Mouse (Mus musculus): ENCODE data around the gene Ush1g. TPM values are rescaled to one million over a fixed set of nuclear protein-coding genes. Genes with fewer than 3 reads are reported as not detected.
A peak's percentile ranks its signal among the peaks of the same experiment; 100 is the strongest.

The Ush1g gene
- polyA plus RNA-seq, 1 experiment from 2014 or later = 0.52 TPM

GRCm38 (mm10) chr11:115319704-115320383, 2.0 kb downstream of the Ush1g start:
- H3K27me3 ChIP-seq (replicated peaks; ENCODE audit: control insufficient read depth, insufficient read depth, low read length) = peaks cover 100% of the 10 kb centered on the region
- DNase-seq (ENCODE audit: low spot score) = no peak
- H3K9ac ChIP-seq (ENCODE audit: low read depth, low read length) = no peak overlapping the region
- H3K4me2 ChIP-seq = peak overlapping the region; percentile 9; the same call in 1 of the 2 replicates
- WGBS = 10% methylated on average over 18 of the region's 18 CpGs
- peaks cover 10% of the 10 kb centered on the region for H3K4me1 ChIP-seq (replicated peaks; ENCODE audit: control insufficient read depth, insufficient read depth, low read length)
- H3K27ac ChIP-seq (ENCODE audit: low read depth, low read length) = no peak overlapping the region
- ATAC-seq (replicated peaks; ENCODE audit: low FRiP score) = no peak
- no peaks in the 10 kb centered on the region for H3K36me3 ChIP-seq (ENCODE audit: control insufficient read depth, insufficient read depth, low read length)
- H3K9me3 ChIP-seq (ENCODE audit: control insufficient read depth, low read length) = no peaks in the 10 kb centered on the region
- H3K4me3 ChIP-seq (ENCODE audit: low read depth, low read length) = no peak overlapping the region

DNA sequence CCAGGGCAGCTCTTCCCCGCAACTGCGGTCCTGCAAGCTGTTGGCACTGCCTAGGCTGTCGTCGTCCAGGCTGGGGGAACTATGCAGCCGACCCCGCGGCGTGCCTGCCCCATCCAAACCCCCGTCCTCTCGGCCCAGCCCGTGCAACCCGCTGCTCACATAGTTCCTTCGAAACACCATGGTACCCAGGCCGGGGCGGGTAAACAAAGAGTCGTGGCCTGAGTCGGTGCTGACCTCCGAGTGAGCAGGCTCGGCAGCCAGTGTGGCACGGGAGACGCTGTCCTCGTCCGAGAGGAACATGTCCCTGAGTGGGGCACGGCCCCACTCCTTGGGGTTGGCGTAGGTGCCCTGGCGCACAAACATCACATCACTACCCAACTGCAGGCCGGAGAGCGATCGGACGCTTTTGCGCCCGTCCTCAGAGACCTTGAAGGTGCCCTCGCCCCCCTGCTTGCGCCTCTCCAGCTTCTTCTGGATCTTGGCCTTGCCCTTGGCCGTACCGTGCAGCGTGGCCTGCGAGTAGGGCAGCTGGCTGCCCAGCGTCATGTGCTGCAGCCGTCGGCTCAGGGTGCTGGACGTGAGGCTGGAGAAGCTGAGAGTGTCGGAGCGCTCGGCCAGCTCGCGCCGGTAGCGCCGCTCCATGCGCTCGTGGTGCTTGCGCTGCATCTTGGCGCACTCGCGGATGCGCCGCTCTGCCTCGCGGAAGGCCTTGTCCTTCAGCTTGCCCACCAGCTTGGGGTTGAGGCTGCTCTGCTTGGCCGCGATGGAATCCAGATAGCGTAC, 3.4 kb downstream of the Ush1g start:
- Histone ChIP-seq H3K9ac (ENCODE audit: low read depth, low read length) (no peak overlapping the region), H3K27ac (ENCODE audit: low read depth, low read length) (no peak overlapping the region), H3K27me3 (replicated peaks; ENCODE audit: control insufficient read depth, insufficient read depth, low read length) (peaks cover 96% of the 10 kb centered on the region), H3K4me2 (no peak overlapping the region), H3K4me3 (ENCODE audit: low read depth, low read length) (no peak overlapping the region), H3K4me1 (replicated peaks; ENCODE audit: control insufficient read depth, insufficient read depth, low read length) (peaks cover 10% of the 10 kb centered on the region), H3K9me3 (ENCODE audit: control insufficient read depth, low read length) (no peaks in the 10 kb centered on the region), H3K36me3 (ENCODE audit: control insufficient read depth, insufficient read depth, low read length) (no peaks in the 10 kb centered on the region)
- DNase-seq (ENCODE audit: low spot score) = no peak
- ATAC-seq (replicated peaks; ENCODE audit: low FRiP score) = no peak
- 8% methylated on average over 63 of the region's 63 CpGs for whole genome bisulfite sequencing

GRCm38 (mm10) chr11:115317204-115317603, 4.6 kb downstream of the Ush1g start:
- H3K27me3 ChIP-seq (replicated peaks; ENCODE audit: control insufficient read depth, insufficient read depth, low read length) = peaks cover 83% of the 10 kb centered on the region
- no peak overlapping the region for H3K4me3 ChIP-seq (ENCODE audit: low read depth, low read length)
- DNase-seq (ENCODE audit: low spot score) (no peak), ATAC-seq (replicated peaks; ENCODE audit: low FRiP score) (no peak)
- no peak overlapping the region for H3K9ac ChIP-seq (ENCODE audit: low read depth, low read length)
- H3K27ac ChIP-seq (ENCODE audit: low read depth, low read length) = no peak overlapping the region
- WGBS = 54% methylated on average over 7 of the region's 7 CpGs
- H3K36me3 ChIP-seq (ENCODE audit: control insufficient read depth, insufficient read depth, low read length) = no peaks in the 10 kb centered on the region
- H3K4me2 ChIP-seq = no peak overlapping the region
- H3K4me1 ChIP-seq (replicated peaks; ENCODE audit: control insufficient read depth, insufficient read depth, low read length) = peaks cover 10% of the 10 kb centered on the region
- H3K9me3 ChIP-seq (ENCODE audit: control insufficient read depth, low read length) = no peaks in the 10 kb centered on the region

GRCm38 (mm10) chr11:115314249-115314648, 7.6 kb downstream of the Ush1g start:
- peaks cover 54% of the 10 kb centered on the region for H3K27me3 ChIP-seq (replicated peaks; ENCODE audit: control insufficient read depth, insufficient read depth, low read length)
- no peak overlapping the region for H3K4me3 ChIP-seq (ENCODE audit: low read depth, low read length)
- H3K9ac ChIP-seq (ENCODE audit: low read depth, low read length) = no peak overlapping the region
- WGBS = 29% methylated on average over 2 of the region's 2 CpGs
- H3K36me3 ChIP-seq (ENCODE audit: control insufficient read depth, insufficient read depth, low read length) = no peaks in the 10 kb centered on the region
- no peaks in the 10 kb centered on the region for H3K9me3 ChIP-seq (ENCODE audit: control insufficient read depth, low read length)
- no peak overlapping the region for H3K4me2 ChIP-seq
- H3K27ac ChIP-seq (ENCODE audit: low read depth, low read length) = no peak overlapping the region
- ATAC-seq (replicated peaks; ENCODE audit: low FRiP score) = no peak
- peaks cover 3% of the 10 kb centered on the region for H3K4me1 ChIP-seq (replicated peaks; ENCODE audit: control insufficient read depth, insufficient read depth, low read length)
- no peak for DNase-seq (ENCODE audit: low spot score)

DNA sequence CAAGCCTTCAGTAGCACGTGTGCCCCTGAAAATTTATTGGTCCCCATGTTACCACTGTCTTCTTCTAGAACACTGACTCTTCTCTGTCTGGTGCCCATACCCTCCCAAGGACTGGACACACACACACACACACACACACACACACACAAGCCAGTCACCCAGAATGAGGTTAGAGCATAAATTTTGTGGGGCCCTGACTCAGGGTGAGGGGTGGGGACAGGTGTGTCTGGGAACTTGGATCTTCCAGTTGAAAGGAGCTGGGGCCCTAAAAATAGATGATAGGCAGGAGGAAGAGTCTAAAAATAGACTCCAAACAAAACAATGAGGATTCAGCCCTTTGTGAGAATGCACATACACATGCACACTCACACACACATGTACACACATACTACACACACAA, 13.1 kb downstream of the Ush1g start:
- 47% methylated on average over 1 of the region's 1 CpGs for WGBS
- ATAC-seq (replicated peaks; ENCODE audit: low FRiP score) = no peak

GRCm38 (mm10) chr11:115306863-115307262, 15.0 kb downstream of the Ush1g start, which contains the start of gene Otop2:
Gene Otop2 (plus strand): TSS chr11:115307163.
- no peak within 1 kb of the TSS for H3K9ac ChIP-seq (ENCODE audit: low read depth, low read length)
- no peak for ATAC-seq (replicated peaks; ENCODE audit: low FRiP score)
- no peak within 1 kb of the TSS for H3K4me2 ChIP-seq
- WGBS = 30% methylated on average over 8 of the region's 8 CpGs
- no peaks in the 10 kb centered on the region for H3K9me3 ChIP-seq (ENCODE audit: control insufficient read depth, low read length)
- peaks cover 5% of the 10 kb centered on the region for H3K27me3 ChIP-seq (replicated peaks; ENCODE audit: control insufficient read depth, insufficient read depth, low read length)
- H3K27ac ChIP-seq (ENCODE audit: low read depth, low read length) = no peak within 1 kb of the TSS
- DNase-seq (ENCODE audit: low spot score) = no peak
- H3K4me3 ChIP-seq (ENCODE audit: low read depth, low read length) = no peak within 1 kb of the TSS
- H3K36me3 ChIP-seq (ENCODE audit: control insufficient read depth, insufficient read depth, low read length) = no peaks in the 10 kb centered on the region
- H3K4me1 ChIP-seq (replicated peaks; ENCODE audit: control insufficient read depth, insufficient read depth, low read length) = 0 out of 2 replicates have a peak, but pooled peaks cover 6% of the 10 kb centered on the region

More for the DNA sequence above, 13.1 kb downstream of the Ush1g start:
- no peak overlapping the region for H3K4me2 ChIP-seq
- H3K4me3 ChIP-seq (ENCODE audit: low read depth, low read length) = no peak overlapping the region
- H3K27ac ChIP-seq (ENCODE audit: low read depth, low read length) = no peak overlapping the region
- peaks cover 5% of the 10 kb centered on the region for H3K27me3 ChIP-seq (replicated peaks; ENCODE audit: control insufficient read depth, insufficient read depth, low read length)
- 0 out of 2 replicates have a peak, but pooled peaks cover 6% of the 10 kb centered on the region for H3K4me1 ChIP-seq (replicated peaks; ENCODE audit: control insufficient read depth, insufficient read depth, low read length)
- DNase-seq (ENCODE audit: low spot score) = no peak
- no peak overlapping the region for H3K9ac ChIP-seq (ENCODE audit: low read depth, low read length)
- no peaks in the 10 kb centered on the region for H3K36me3 ChIP-seq (ENCODE audit: control insufficient read depth, insufficient read depth, low read length)
- H3K9me3 ChIP-seq (ENCODE audit: control insufficient read depth, low read length) = no peaks in the 10 kb centered on the region

GRCm38 (mm10) chr11:115303167-115303566, 18.7 kb downstream of the Ush1g start:
- no peaks in the 10 kb centered on the region for H3K9me3 ChIP-seq (ENCODE audit: control insufficient read depth, low read length)
- H3K27me3 ChIP-seq (replicated peaks; ENCODE audit: control insufficient read depth, insufficient read depth, low read length) = peaks cover 5% of the 10 kb centered on the region
- H3K4me2 ChIP-seq = no peak overlapping the region
- 0 out of 2 replicates have a peak, but pooled peaks cover 6% of the 10 kb centered on the region for H3K4me1 ChIP-seq (replicated peaks; ENCODE audit: control insufficient read depth, insufficient read depth, low read length)
- DNase-seq (ENCODE audit: low spot score) = no peak
- H3K4me3 ChIP-seq (ENCODE audit: low read depth, low read length) = no peak overlapping the region
- H3K9ac ChIP-seq (ENCODE audit: low read depth, low read length) = no peak overlapping the region
- WGBS = 63% methylated on average over 8 of the region's 8 CpGs
- no peak for ATAC-seq (replicated peaks; ENCODE audit: low FRiP score)
- no peak overlapping the region for H3K27ac ChIP-seq (ENCODE audit: low read depth, low read length)
- no peaks in the 10 kb centered on the region for H3K36me3 ChIP-seq (ENCODE audit: control insufficient read depth, insufficient read depth, low read length)

GRCm38 (mm10) chr11:115301351-115301750, 20.5 kb downstream of the Ush1g start:
- 80% methylated on average over 2 of the region's 2 CpGs for WGBS
- Histone ChIP-seq H3K4me2 (no peak overlapping the region), H3K27ac (ENCODE audit: low read depth, low read length) (no peak overlapping the region), H3K27me3 (replicated peaks; ENCODE audit: control insufficient read depth, insufficient read depth, low read length) (peaks cover 14% of the 10 kb centered on the region), H3K4me3 (ENCODE audit: low read depth, low read length) (no peak overlapping the region), H3K36me3 (ENCODE audit: control insufficient read depth, insufficient read depth, low read length) (no peaks in the 10 kb centered on the region), H3K4me1 (replicated peaks; ENCODE audit: control insufficient read depth, insufficient read depth, low read length) (peaks cover 5% of the 10 kb centered on the region; the same call in 1 of the 2 replicates), H3K9ac (ENCODE audit: low read depth, low read length) (no peak overlapping the region), H3K9me3 (ENCODE audit: control insufficient read depth, low read length) (no peaks in the 10 kb centered on the region)
- DNase-seq (ENCODE audit: low spot score) (no peak), ATAC-seq (replicated peaks; ENCODE audit: low FRiP score) (no peak)

Data from liver, embryonic 11.5 days (tissue).